Mouse (Mus musculus) lung, embryonic 14.5 days (tissue): ENCODE results near the gene Psmd12. TPM values are rescaled to one million over a fixed set of nuclear protein-coding genes. Genes with fewer than 3 reads are reported as not detected.
A peak's percentile ranks its signal among the peaks of the same experiment; 100 is the strongest.

ENCODE experiments used
- ATAC-seq: fragments of 200-750 bp; cut with Nextera tagmentation; 2 replicates; pipeline ENCODE4 v1.8.0; 2017; ENCODE audit warnings: mild to moderate bottlenecking, moderate TSS enrichment, moderate library complexity; ENCODE audit not compliant: insufficient read depth
- DNase-seq: peaks from one replicate; pipeline ENCODE4 v3.0.0-alpha.2; 2015
- H3K27ac ChIP-seq: fragments of 300-500 bp; sonication (generic); 2 replicates; pipeline ENCODE4 v1.5.1; 2014; ENCODE audit warnings: low read depth, mild to moderate bottlenecking, moderate library complexity
- H3K27me3 ChIP-seq: fragments of 300-500 bp; sonication (generic); 2 replicates; pipeline ENCODE4 v1.6.1; 2014; ENCODE audit warnings: low read length, control low read depth; ENCODE audit not compliant: insufficient read depth
- H3K36me3 ChIP-seq: fragments of 300-500 bp; sonication (generic); 2 replicates; pipeline ENCODE4 v1.6.1; 2014; ENCODE audit warnings: control low read depth; ENCODE audit not compliant: insufficient read depth
- H3K4me1 ChIP-seq: fragments of 300-500 bp; sonication (generic); 2 replicates; pipeline ENCODE4 v1.6.1; 2014; ENCODE audit warnings: antibody characterized with exemption, control low read depth; ENCODE audit not compliant: insufficient read depth
- H3K4me2 ChIP-seq: fragments of 300-500 bp; sonication (generic); 2 replicates; pipeline ENCODE4 v1.6.1; 2014; ENCODE audit warnings: mild to moderate bottlenecking
- H3K4me3 ChIP-seq: fragments of 300-500 bp; sonication (generic); 2 replicates; pipeline ENCODE4 v1.5.1; 2014; ENCODE audit warnings: low read depth, low read length
- H3K9ac ChIP-seq: fragments of 300-500 bp; sonication (generic); 2 replicates; pipeline ENCODE4 v1.6.1; 2014
- H3K9me3 ChIP-seq: fragments of 300-500 bp; sonication (generic); 2 replicates; pipeline ENCODE4 v1.6.1; 2016; ENCODE audit warnings: low read depth, low read length, control low read depth
- CTCF ChIP-seq: IDR thresholded peaks from 2 replicates; pipeline ENCODE4 v1.5.1; 2016; ENCODE audit warnings: antibody characterized with exemption, low read depth
- WGBS: fragments of 180-500 bp; shearing (Covaris S2); extraction: QIAGEN DNeasy Blood & Tissue Kit; methylation state at CpG from one replicate; pipeline ENCODE4 v1.1.7; 2014; 5-methylcytosine and 5-hydroxymethylcytosine counted together
- polyA plus RNA-seq: library from polyadenylated mRNA; unstranded; fragments of >200 nt; fragmentation: Nextera tagmentation; extraction: Ambion mirVana; gene quantifications from 2 replicates; pipeline ENCODE4 v1.2.1, GENCODE M21; 2014

The Psmd12 gene
- polyA plus RNA-seq, 1 experiment from 2014 or later = 188 TPM

DNA sequence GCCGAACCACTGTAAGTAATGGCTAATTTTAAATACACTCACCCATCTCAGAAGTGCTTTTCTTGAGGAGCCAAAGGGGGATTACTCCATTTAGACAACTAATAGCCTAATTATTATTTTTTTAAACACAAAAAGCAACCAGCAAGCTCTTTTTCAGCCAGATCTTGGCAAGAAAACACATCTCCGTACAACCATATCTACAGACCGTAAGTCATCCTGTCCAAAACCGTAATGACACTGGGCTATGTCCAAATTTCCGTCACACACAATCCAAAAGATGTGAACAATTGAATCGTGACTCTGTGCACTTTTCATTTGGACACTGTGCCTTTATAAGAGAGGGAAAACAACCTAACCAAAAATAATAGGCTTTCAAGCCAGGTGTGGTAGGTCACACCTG, 29.2 kb upstream of the Psmd12 start:
- Histone ChIP-seq H3K36me3 (no peaks in the 10 kb centered on the region), H3K27me3 (no peaks in the 10 kb centered on the region), H3K27ac (no peak overlapping the region), H3K4me1 (peaks cover 6% of the 10 kb centered on the region; the same call in 1 of the 2 replicates), H3K9me3 (no peaks in the 10 kb centered on the region), H3K9ac (no peak overlapping the region), H3K4me2 (no peak overlapping the region), H3K4me3 (no peak overlapping the region)
- WGBS = 42% methylated on average over 6 of the region's 6 CpGs
- no peak for TF ChIP-seq CTCF
- ATAC-seq (no peak), DNase-seq (peak; percentile 83)

DNA sequence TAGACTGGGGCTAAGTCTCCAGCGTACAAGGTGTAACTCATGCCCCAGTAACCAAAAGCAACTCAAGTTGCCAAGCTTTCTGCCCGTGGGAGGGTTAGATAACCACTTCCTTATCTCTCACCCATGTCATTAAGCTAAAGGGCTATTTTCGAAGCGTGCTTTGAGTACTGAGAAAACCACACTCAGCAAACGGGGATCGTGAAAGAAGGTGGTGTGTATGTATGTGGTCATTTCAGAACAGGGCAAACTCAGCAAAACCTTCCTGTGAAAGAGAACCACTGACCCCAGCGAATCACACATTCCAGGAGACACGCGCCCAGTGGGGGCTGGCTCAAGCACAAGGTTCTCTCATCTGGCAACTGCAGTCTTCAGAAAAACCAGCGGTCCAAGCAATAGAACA, 28.2 kb upstream of the Psmd12 start:
- H3K9me3 ChIP-seq = no peaks in the 10 kb centered on the region
- H3K4me1 ChIP-seq = peaks cover 8% of the 10 kb centered on the region; the same call in 1 of the 2 replicates
- ATAC-seq (no peak), DNase-seq (no peak)
- no peak overlapping the region for H3K4me3 ChIP-seq
- TF ChIP-seq CTCF = no peak
- 53% methylated on average over 10 of the region's 10 CpGs for WGBS
- no peak overlapping the region for H3K4me2 ChIP-seq
- H3K27me3 ChIP-seq = no peaks in the 10 kb centered on the region
- H3K36me3 ChIP-seq = no peaks in the 10 kb centered on the region
- peak overlapping the region; percentile 54; the same call in 1 of the 2 replicates for H3K27ac ChIP-seq
- H3K9ac ChIP-seq = no peak overlapping the region

DNA sequence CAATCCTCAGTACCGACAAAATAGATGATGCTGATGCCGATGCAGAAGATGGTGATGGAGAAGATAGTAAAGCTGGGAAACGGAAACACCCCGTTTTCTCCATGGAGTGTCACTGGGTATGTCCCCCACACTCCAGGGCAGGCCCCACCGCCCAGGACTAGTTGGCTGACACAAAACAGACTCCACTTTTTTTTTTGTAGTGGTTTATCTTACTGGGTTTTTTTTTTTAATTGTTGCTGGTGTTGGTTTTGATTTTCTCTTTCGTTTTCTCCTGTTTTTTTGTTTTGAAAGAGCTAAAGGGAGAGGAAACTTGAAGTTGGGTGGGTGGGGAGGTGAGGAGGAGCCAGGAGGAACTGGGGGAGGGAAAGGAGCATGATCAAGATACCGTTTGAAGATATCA, 27.2 kb upstream of the Psmd12 start:
- no peaks in the 10 kb centered on the region for H3K27me3 ChIP-seq
- no peaks in the 10 kb centered on the region for H3K9me3 ChIP-seq
- no peak overlapping the region for H3K4me3 ChIP-seq
- WGBS = 87% methylated on average over 7 of the region's 7 CpGs
- peaks cover 8% of the 10 kb centered on the region; the same call in 1 of the 2 replicates for H3K4me1 ChIP-seq
- DNase-seq (no peak), ATAC-seq (no peak)
- no peak overlapping the region for H3K27ac ChIP-seq
- TF ChIP-seq CTCF = no peak
- no peaks in the 10 kb centered on the region for H3K36me3 ChIP-seq
- no peak overlapping the region for H3K9ac ChIP-seq
- no peak overlapping the region for H3K4me2 ChIP-seq

DNA sequence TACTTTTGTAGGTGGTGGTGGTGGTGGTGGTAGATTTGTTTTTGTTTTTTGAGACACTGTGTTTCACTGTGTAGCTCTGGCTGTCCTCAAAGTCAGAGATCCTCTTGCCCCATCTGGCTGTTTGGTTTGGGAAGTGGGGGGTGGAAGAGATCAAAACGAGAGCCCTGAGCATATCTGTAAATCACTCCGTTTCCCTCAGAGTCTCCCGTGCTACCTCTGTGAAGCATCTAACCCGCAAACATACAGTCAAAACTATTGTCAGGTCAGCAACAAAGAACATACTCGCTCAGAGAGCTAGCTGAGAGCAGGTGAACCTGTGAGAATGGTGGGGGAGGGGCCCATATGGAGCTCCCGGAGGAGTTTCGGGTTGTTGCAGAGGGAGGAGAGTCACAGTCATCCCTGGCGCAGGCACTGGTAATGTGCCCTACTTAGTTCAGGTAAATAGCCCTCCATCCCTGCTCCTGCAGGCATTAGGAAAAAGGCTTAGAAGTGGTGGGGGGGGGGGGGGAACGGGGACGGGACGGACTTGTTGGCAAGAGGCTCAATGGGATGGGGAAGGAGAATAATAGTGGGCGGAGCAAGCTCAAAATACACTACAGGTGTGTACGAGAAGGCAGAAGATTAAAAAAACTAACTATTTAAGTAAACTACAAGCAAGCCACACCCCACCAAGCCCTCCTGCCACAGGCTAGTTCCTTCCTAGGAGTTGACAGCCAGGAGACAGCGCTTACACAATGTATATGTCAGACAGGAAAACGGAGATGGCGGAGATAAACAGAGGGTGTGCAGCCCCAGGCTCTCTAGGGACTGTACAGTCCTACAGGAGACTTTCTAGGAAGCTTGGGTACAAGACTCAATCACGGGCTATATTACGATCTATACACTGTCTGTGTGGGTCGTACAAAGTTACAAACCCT, 24.5 kb upstream of the Psmd12 start:
- no peak overlapping the region for H3K9ac ChIP-seq
- ATAC-seq (peak; percentile 63; the same call in 1 of the 2 replicates), DNase-seq (peak; percentile 46)
- peaks cover 3% of the 10 kb centered on the region; the same call in 1 of the 2 replicates for H3K4me1 ChIP-seq
- H3K27ac ChIP-seq = no peak overlapping the region
- no peaks in the 10 kb centered on the region for H3K36me3 ChIP-seq
- no peaks in the 10 kb centered on the region for H3K9me3 ChIP-seq
- no peak overlapping the region for H3K4me3 ChIP-seq
- TF ChIP-seq CTCF = no peak
- no peaks in the 10 kb centered on the region for H3K27me3 ChIP-seq
- peak overlapping the region; percentile 40 for H3K4me2 ChIP-seq
- 45% methylated on average over 16 of the region's 19 CpGs for WGBS

DNA sequence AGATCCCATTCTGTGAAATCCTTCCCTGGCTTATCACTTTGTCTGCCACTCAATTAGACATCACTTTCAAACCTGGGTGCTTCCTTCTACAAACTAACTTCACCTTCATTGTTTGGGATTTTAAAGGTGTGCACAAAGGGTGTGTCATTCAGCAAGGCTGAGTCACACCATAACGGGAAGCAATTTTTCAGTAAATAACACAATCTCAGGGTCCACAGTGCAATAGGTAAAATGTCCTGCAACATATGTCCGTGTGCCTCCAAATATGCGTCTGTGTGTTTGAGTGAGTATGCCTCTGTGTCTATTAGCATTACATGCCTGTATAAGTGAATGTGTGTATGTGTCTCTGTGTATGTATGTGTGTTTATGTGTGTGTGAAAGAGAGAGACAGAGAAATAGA, 22.0 kb upstream of the Psmd12 start:
- DNase-seq (no peak), ATAC-seq (no peak)
- TF ChIP-seq CTCF = no peak
- H3K4me1 ChIP-seq = 0 out of 2 replicates have a peak, but pooled peaks cover 3% of the 10 kb centered on the region
- no peak overlapping the region for H3K27ac ChIP-seq
- H3K4me2 ChIP-seq = no peak overlapping the region
- H3K4me3 ChIP-seq = no peak overlapping the region
- 89% methylated on average over 3 of the region's 3 CpGs for WGBS
- no peaks in the 10 kb centered on the region for H3K27me3 ChIP-seq
- no peaks in the 10 kb centered on the region for H3K36me3 ChIP-seq
- H3K9ac ChIP-seq = no peak overlapping the region
- no peaks in the 10 kb centered on the region for H3K9me3 ChIP-seq

DNA sequence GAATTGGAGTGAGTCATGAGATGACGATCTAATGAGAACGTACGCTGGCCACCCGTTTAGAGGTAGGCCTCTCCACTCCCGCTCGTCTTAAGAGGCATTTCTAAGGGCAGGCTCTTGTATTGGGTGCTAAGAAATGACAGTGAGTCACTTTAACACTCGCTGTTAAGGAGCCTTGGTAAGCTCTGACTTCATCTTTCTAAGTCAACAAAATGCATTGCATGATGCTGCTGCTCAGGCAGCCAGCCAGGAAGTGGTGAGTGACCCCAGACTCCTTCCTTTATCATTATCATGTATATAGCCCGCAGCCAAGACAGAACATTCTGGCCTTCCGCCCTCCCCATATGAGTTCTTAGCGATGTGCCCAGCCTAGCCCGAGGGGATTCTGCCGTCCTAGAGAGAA, 21.0 kb upstream of the Psmd12 start:
- H3K36me3 ChIP-seq = no peaks in the 10 kb centered on the region
- H3K9ac ChIP-seq = no peak overlapping the region
- 0 out of 2 replicates have a peak, but pooled peaks cover 3% of the 10 kb centered on the region for H3K4me1 ChIP-seq
- WGBS = 59% methylated on average over 12 of the region's 12 CpGs
- DNase-seq (peak; percentile 50), ATAC-seq (no peak)
- H3K4me3 ChIP-seq = no peak overlapping the region
- no peak overlapping the region for H3K4me2 ChIP-seq
- H3K9me3 ChIP-seq = no peaks in the 10 kb centered on the region
- H3K27me3 ChIP-seq = no peaks in the 10 kb centered on the region
- no peak for TF ChIP-seq CTCF
- H3K27ac ChIP-seq = no peak overlapping the region

DNA sequence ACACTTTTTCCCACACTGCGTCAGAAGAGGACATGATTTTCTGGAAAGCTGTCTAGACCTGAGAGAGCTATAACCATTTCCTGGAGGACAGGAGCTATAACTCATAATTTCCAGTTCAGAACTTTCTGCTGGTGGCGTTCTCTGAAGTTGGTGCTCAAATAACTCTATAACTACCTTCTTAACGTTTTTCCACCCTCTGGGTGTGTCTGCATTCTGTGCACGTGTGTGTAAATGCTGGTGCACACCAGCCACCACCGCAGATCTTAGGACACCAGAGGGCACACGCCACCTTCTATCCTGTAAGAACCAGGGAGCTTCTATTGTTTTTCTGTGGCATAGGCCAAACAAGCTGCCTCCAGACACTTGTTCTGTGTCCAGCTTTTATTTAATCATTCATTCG, 20.3 kb upstream of the Psmd12 start:
- DNase-seq (no peak), ATAC-seq (no peak)
- Histone ChIP-seq H3K9ac (no peak overlapping the region), H3K4me3 (no peak overlapping the region), H3K27ac (no peak overlapping the region), H3K4me1 (0 out of 2 replicates have a peak, but pooled peaks cover 3% of the 10 kb centered on the region), H3K4me2 (no peak overlapping the region), H3K27me3 (no peaks in the 10 kb centered on the region), H3K9me3 (no peaks in the 10 kb centered on the region), H3K36me3 (no peaks in the 10 kb centered on the region)
- no peak for TF ChIP-seq CTCF
- 88% methylated on average over 7 of the region's 7 CpGs for WGBS
